Mouse (Mus musculus): ENCODE results near the gene Apoa2. TPM values are rescaled to one million over a fixed set of nuclear protein-coding genes. Genes with fewer than 3 reads are reported as not detected.

Gene Apoa2
- polyA plus RNA-seq, 1 experiment, result not detected

GRCm38 (mm10) chr1:171184314-171184713 lies 40.5 kb upstream of the Apoa2 start:
- H3K36me3 ChIP-seq (ENCODE audit: control insufficient read depth, insufficient read depth), result no peaks in the 10 kb centered on the region
- H3K4me3 ChIP-seq, result no peak overlapping the region
- no peak overlapping the region for H3ac ChIP-seq (ENCODE audit: control insufficient read depth, insufficient read length)
- H3K4me2 ChIP-seq (ENCODE audit: low read depth), result peak overlapping the region; percentile 78
- H3K27me3 ChIP-seq (ENCODE audit: control insufficient read depth, insufficient read depth, insufficient read length), result no peaks in the 10 kb centered on the region
- TF ChIP-seq MYOG (IDR thresholded peaks at IDR 0.05; ENCODE audit: control insufficient read depth in 1 of 3, insufficient read depth in 1 of 3, insufficient read length in 2 of 3, low read depth in 2 of 3) (no peak), TCF12 (IDR thresholded peaks at IDR 0.05; ENCODE audit: insufficient read depth, poor library complexity, severe bottlenecking) (no peak), CEBPB (IDR thresholded peaks at IDR 0.05; ENCODE audit: insufficient read depth, poor library complexity, severe bottlenecking) (peak; percentile 89), POLR2A (IDR thresholded peaks at IDR 0.05; ENCODE audit: insufficient read length, low read depth) (no peak), E2F4 (IDR thresholded peaks at IDR 0.05; ENCODE audit: insufficient read depth) (no peak), USF1 (IDR thresholded peaks at IDR 0.05; ENCODE audit: low read depth) (peak; percentile 4), SRF (IDR thresholded peaks at IDR 0.05; ENCODE audit: control insufficient read depth, insufficient read length, low read depth) (no peak), POLR2AphosphoS2 (IDR thresholded peaks at IDR 0.05; ENCODE audit: insufficient read length, low read depth) (no peak)
- no peaks in the 10 kb centered on the region for H3K79me2 ChIP-seq (ENCODE audit: control insufficient read depth, insufficient read depth)

GRCm38 (mm10) chr1:171185655-171186054 lies 39.2 kb upstream of the Apoa2 start:
- Histone ChIP-seq H3K36me3 (ENCODE audit: control insufficient read depth, insufficient read depth) (no peaks in the 10 kb centered on the region), H3K4me3 (no peak overlapping the region), H3K27me3 (ENCODE audit: control insufficient read depth, insufficient read depth, insufficient read length) (no peaks in the 10 kb centered on the region), H3ac (ENCODE audit: control insufficient read depth, insufficient read length) (no peak overlapping the region), H3K79me2 (ENCODE audit: control insufficient read depth, insufficient read depth) (no peaks in the 10 kb centered on the region), H3K4me2 (ENCODE audit: low read depth) (no peak overlapping the region)
- TF ChIP-seq MAX (IDR thresholded peaks at IDR 0.05; ENCODE audit: low read depth), result no peak
- no peak for TF ChIP-seq USF1 (IDR thresholded peaks at IDR 0.05; ENCODE audit: low read depth)
- no peak for TF ChIP-seq POLR2A (IDR thresholded peaks at IDR 0.05; ENCODE audit: insufficient read length, low read depth)
- no peak for TF ChIP-seq TCF3 (IDR thresholded peaks at IDR 0.05; ENCODE audit: insufficient read length, low read depth)
- TF ChIP-seq E2F4 (IDR thresholded peaks at IDR 0.05; ENCODE audit: insufficient read depth), result no peak
- TF ChIP-seq MYOG (IDR thresholded peaks at IDR 0.05; ENCODE audit: control insufficient read depth in 1 of 3, insufficient read depth in 1 of 3, insufficient read length in 2 of 3, low read depth in 2 of 3), result no peak
- TF ChIP-seq SRF (IDR thresholded peaks at IDR 0.05; ENCODE audit: control insufficient read depth, insufficient read length, low read depth), result no peak
- TF ChIP-seq MYOD1 (IDR thresholded peaks at IDR 0.05; ENCODE audit: control insufficient read depth in 1 of 3, insufficient read length in 2 of 3, low read depth in 2 of 3), result no peak
- TF ChIP-seq CEBPB (IDR thresholded peaks at IDR 0.05; ENCODE audit: insufficient read depth, poor library complexity, severe bottlenecking), result no peak
- no peak for TF ChIP-seq REST (IDR thresholded peaks at IDR 0.05; ENCODE audit: insufficient read depth, insufficient read length)

GRCm38 (mm10) chr1:171187851-171188700 lies 36.8 kb upstream of the Apoa2 start:
- H3ac ChIP-seq (ENCODE audit: control insufficient read depth, insufficient read length), result no peak overlapping the region
- no peak overlapping the region for H3K4me3 ChIP-seq
- H3K4me2 ChIP-seq (ENCODE audit: low read depth), result no peak overlapping the region
- no peaks in the 10 kb centered on the region for H3K27me3 ChIP-seq (ENCODE audit: control insufficient read depth, insufficient read depth, insufficient read length)
- H3K36me3 ChIP-seq (ENCODE audit: control insufficient read depth, insufficient read depth), result no peaks in the 10 kb centered on the region
- TF ChIP-seq SRF (IDR thresholded peaks at IDR 0.05; ENCODE audit: control insufficient read depth, insufficient read length, low read depth), result no peak
- no peak for TF ChIP-seq POLR2A (IDR thresholded peaks at IDR 0.05; ENCODE audit: insufficient read length, low read depth)
- TF ChIP-seq MYOG (IDR thresholded peaks at IDR 0.05; ENCODE audit: control insufficient read depth in 1 of 3, insufficient read depth in 1 of 3, insufficient read length in 2 of 3, low read depth in 2 of 3), result no peak
- no peak for TF ChIP-seq E2F4 (IDR thresholded peaks at IDR 0.05; ENCODE audit: insufficient read depth)
- TF ChIP-seq MYOD1 (IDR thresholded peaks at IDR 0.05; ENCODE audit: control insufficient read depth in 1 of 3, insufficient read length in 2 of 3, low read depth in 2 of 3), result no peak
- TF ChIP-seq MAX (IDR thresholded peaks at IDR 0.05; ENCODE audit: low read depth), result no peak
- TF ChIP-seq TCF3 (IDR thresholded peaks at IDR 0.05; ENCODE audit: insufficient read length, low read depth), result no peak
- TF ChIP-seq CEBPB (IDR thresholded peaks at IDR 0.05; ENCODE audit: insufficient read depth, poor library complexity, severe bottlenecking), result no peak
- TF ChIP-seq TCF12 (IDR thresholded peaks at IDR 0.05; ENCODE audit: insufficient read depth, poor library complexity, severe bottlenecking), result no peak
- TF ChIP-seq REST (IDR thresholded peaks at IDR 0.05; ENCODE audit: insufficient read depth, insufficient read length), result no peak
- no peak for TF ChIP-seq USF1 (IDR thresholded peaks at IDR 0.05; ENCODE audit: low read depth)
- no peak for TF ChIP-seq POLR2AphosphoS2 (IDR thresholded peaks at IDR 0.05; ENCODE audit: insufficient read length, low read depth)
- H3K79me2 ChIP-seq (ENCODE audit: control insufficient read depth, insufficient read depth), result no peaks in the 10 kb centered on the region

GRCm38 (mm10) chr1:171189046-171189445 lies 35.8 kb upstream of the Apoa2 start:
- H3K79me2 ChIP-seq (ENCODE audit: control insufficient read depth, insufficient read depth), result no peaks in the 10 kb centered on the region
- no peak overlapping the region for H3ac ChIP-seq (ENCODE audit: control insufficient read depth, insufficient read length)
- no peaks in the 10 kb centered on the region for H3K36me3 ChIP-seq (ENCODE audit: control insufficient read depth, insufficient read depth)
- no peak overlapping the region for H3K4me2 ChIP-seq (ENCODE audit: low read depth)
- no peaks in the 10 kb centered on the region for H3K27me3 ChIP-seq (ENCODE audit: control insufficient read depth, insufficient read depth, insufficient read length)
- H3K4me3 ChIP-seq, result no peak overlapping the region
- TF ChIP-seq CEBPB (IDR thresholded peaks at IDR 0.05; ENCODE audit: insufficient read depth, poor library complexity, severe bottlenecking) (no peak), POLR2A (IDR thresholded peaks at IDR 0.05; ENCODE audit: insufficient read length, low read depth) (no peak), USF1 (IDR thresholded peaks at IDR 0.05; ENCODE audit: low read depth) (no peak), TCF3 (IDR thresholded peaks at IDR 0.05; ENCODE audit: insufficient read length, low read depth) (no peak), POLR2AphosphoS2 (IDR thresholded peaks at IDR 0.05; ENCODE audit: insufficient read length, low read depth) (no peak), MYOG (IDR thresholded peaks at IDR 0.05; ENCODE audit: control insufficient read depth in 1 of 3, insufficient read depth in 1 of 3, insufficient read length in 2 of 3, low read depth in 2 of 3) (no peak), REST (IDR thresholded peaks at IDR 0.05; ENCODE audit: insufficient read depth, insufficient read length) (no peak), SRF (IDR thresholded peaks at IDR 0.05; ENCODE audit: control insufficient read depth, insufficient read length, low read depth) (no peak), E2F4 (IDR thresholded peaks at IDR 0.05; ENCODE audit: insufficient read depth) (no peak)

Measured in myocyte (in vitro differentiated cells).